Mouse (Mus musculus) CH12.LX (cell line): ENCODE results near the gene Olfr354.

Source experiments
- CHD1 ChIP-seq: IDR thresholded peaks from 2 replicates; pipeline ENCODE4 v1.6.1; 2012; ENCODE audit warnings: low read depth, low read length, improper control_type of control experiment, inconsistent platforms
- CTCF ChIP-seq, 2 experiments: IDR thresholded peaks in 1 of 2; conservative IDR thresholded peaks in 1 of 2; 2 replicates each; pipeline ENCODE4 v1.5.1; 2011 to 2012; ENCODE audit warnings: low read depth in 2 of 2, low read length in 2 of 2, improper control_type of control experiment in 1 of 2, inconsistent platforms in 1 of 2, mild to moderate bottlenecking in 1 of 2, moderate library complexity in 1 of 2
- ELF1 ChIP-seq: IDR thresholded peaks from 2 replicates; pipeline ENCODE4 v1.6.1; 2014; ENCODE audit warnings: low read depth, mild to moderate bottlenecking, inconsistent platforms, low read length, improper control_type of control experiment
- KAT2A ChIP-seq: IDR thresholded peaks from 2 replicates; pipeline ENCODE4 v1.6.1; 2012; ENCODE audit warnings: low read length, improper control_type of control experiment, inconsistent platforms; ENCODE audit not compliant: insufficient replicate concordance
- POLR2A ChIP-seq: IDR thresholded peaks from 2 replicates; pipeline ENCODE4 v1.6.1; 2011; ENCODE audit warnings: low read depth, mild to moderate bottlenecking, improper control_type of control experiment, low read length
- USF1 ChIP-seq: IDR thresholded peaks from 2 replicates; pipeline ENCODE4 v1.6.1; 2014; ENCODE audit warnings: low read depth, mild to moderate bottlenecking, inconsistent platforms, low read length, improper control_type of control experiment

- TF ChIP-seq CTCF (conservative IDR thresholded peaks at IDR 0.05 in 1 of 2, IDR thresholded peaks at IDR 0.05 in 1 of 2; ENCODE audit: low read depth in 2 of 2, low read length in 2 of 2) (no peak), ELF1 (no peak), CHD1 (no peak), USF1 (no peak), KAT2A (no peak), POLR2A (no peak)
These were observed 42.9 kb upstream of the Olfr354 start, which contains the start of gene Olfr351 for GRCm38 (mm10) chr2:36862560-36862959.
